Mouse (Mus musculus) ES-E14 (cell line): Measurements from ENCODE around the gene Tmem184b.

Source experiments
- CHD2 ChIP-seq: IDR thresholded peaks from 2 replicates; pipeline ENCODE4 v1.6.1; 2014; ENCODE audit warnings: mild to moderate bottlenecking, low read depth, low read length, inconsistent platforms
- HCFC1 ChIP-seq: IDR thresholded peaks from 2 replicates; pipeline ENCODE4 v1.6.1; 2012; ENCODE audit warnings: low read length, inconsistent platforms, borderline replicate concordance; ENCODE audit not compliant: insufficient read depth
- MAFK ChIP-seq: IDR thresholded peaks from 2 replicates; pipeline ENCODE4 v1.6.1; 2014; ENCODE audit warnings: mild to moderate bottlenecking, low read depth, low read length, inconsistent platforms; ENCODE audit not compliant: insufficient read depth
- ZC3H11A ChIP-seq: IDR thresholded peaks from 2 replicates; pipeline ENCODE4 v1.6.1; 2012; ENCODE audit warnings: low read depth, mild to moderate bottlenecking, inconsistent platforms, low read length, borderline replicate concordance
- ZNF384 ChIP-seq: IDR thresholded peaks from 2 replicates; pipeline ENCODE4 v1.6.1; 2012; ENCODE audit warnings: low read depth, low read length, inconsistent platforms

- TF ChIP-seq ZC3H11A (no peak), HCFC1 (no peak), ZNF384 (no peak), MAFK (no peak), CHD2 (0 out of 2 replicates have a peak, but pooled peaks have one; percentile 18)
Measured at GRCm38 (mm10) chr15:79335061-79335655, 68.2 kb downstream of the Tmem184b start.
